Mouse (Mus musculus): Measurements from ENCODE around the gene Caln1. TPM values are rescaled to one million over a fixed set of nuclear protein-coding genes. Genes with fewer than 3 reads are reported as not detected.

Caln1 gene
- polyA plus RNA-seq, 1 experiment from 2014 or later = 0.08 TPM

- no peak for ATAC-seq (ENCODE audit: insufficient read depth)
- H3K4me2 ChIP-seq = no peak overlapping the region
- no peaks in the 10 kb centered on the region for H3K9me3 ChIP-seq (ENCODE audit: low read depth, low read length)
- DNase-seq = no peak
- no peak overlapping the region for H3K9ac ChIP-seq
- WGBS = 77% methylated on average over 7 of the region's 7 CpGs
- no peak overlapping the region for H3K4me3 ChIP-seq (ENCODE audit: low read depth, low read length)
- no peak overlapping the region for H3K27ac ChIP-seq (ENCODE audit: low read depth)
- no peaks in the 10 kb centered on the region for H3K4me1 ChIP-seq (ENCODE audit: insufficient read depth)
- no peaks in the 10 kb centered on the region for H3K36me3 ChIP-seq (ENCODE audit: insufficient read depth)
- no peak for TF ChIP-seq CTCF (IDR thresholded peaks at IDR 0.05; ENCODE audit: low read depth)
- H3K27me3 ChIP-seq (ENCODE audit: insufficient read depth, low read length) = no peaks in the 10 kb centered on the region
Observed at GRCm38 (mm10) chr5:130854430-130854829, 485.2 kb downstream of the Caln1 start.

GRCm38 (mm10) chr5:130858148-130858547 lies 488.9 kb downstream of the Caln1 start:
- Histone ChIP-seq H3K36me3 (ENCODE audit: insufficient read depth) (no peaks in the 10 kb centered on the region), H3K4me2 (no peak overlapping the region), H3K9ac (no peak overlapping the region), H3K27ac (ENCODE audit: low read depth) (no peak overlapping the region), H3K4me3 (ENCODE audit: low read depth, low read length) (no peak overlapping the region), H3K9me3 (ENCODE audit: low read depth, low read length) (no peaks in the 10 kb centered on the region), H3K4me1 (ENCODE audit: insufficient read depth) (no peaks in the 10 kb centered on the region), H3K27me3 (ENCODE audit: insufficient read depth, low read length) (no peaks in the 10 kb centered on the region)
- WGBS = 26% methylated on average over 8 of the region's 8 CpGs
- ATAC-seq (ENCODE audit: insufficient read depth) = 0 out of 2 replicates have a peak, but pooled peaks have one; percentile 54
- peak; percentile 85 for DNase-seq
- TF ChIP-seq CTCF (IDR thresholded peaks at IDR 0.05; ENCODE audit: low read depth) = peak; percentile 89

- no peak for DNase-seq
- Histone ChIP-seq H3K4me1 (ENCODE audit: insufficient read depth) (no peaks in the 10 kb centered on the region), H3K9ac (no peak overlapping the region), H3K9me3 (ENCODE audit: low read depth, low read length) (no peaks in the 10 kb centered on the region), H3K36me3 (ENCODE audit: insufficient read depth) (no peaks in the 10 kb centered on the region), H3K4me3 (ENCODE audit: low read depth, low read length) (no peak overlapping the region), H3K4me2 (no peak overlapping the region), H3K27ac (ENCODE audit: low read depth) (no peak overlapping the region), H3K27me3 (ENCODE audit: insufficient read depth, low read length) (no peaks in the 10 kb centered on the region)
- no peak for TF ChIP-seq CTCF (IDR thresholded peaks at IDR 0.05; ENCODE audit: low read depth)
- 70% methylated on average over 3 of the region's 3 CpGs for WGBS
- no peak for ATAC-seq (ENCODE audit: insufficient read depth)
Observed at GRCm38 (mm10) chr5:130858706-130859105, 489.5 kb downstream of the Caln1 start.

- no peak for ATAC-seq (ENCODE audit: insufficient read depth)
- peak; percentile 49 for TF ChIP-seq CTCF (IDR thresholded peaks at IDR 0.05; ENCODE audit: low read depth)
Observed at GRCm38 (mm10) chr5:130859736-130860135, 490.5 kb downstream of the Caln1 start.

GRCm38 (mm10) chr5:130862302-130862701 lies 493.0 kb downstream of the Caln1 start:
- Histone ChIP-seq H3K4me1 (ENCODE audit: insufficient read depth) (no peaks in the 10 kb centered on the region), H3K27ac (ENCODE audit: low read depth) (no peak overlapping the region), H3K9ac (no peak overlapping the region), H3K9me3 (ENCODE audit: low read depth, low read length) (no peaks in the 10 kb centered on the region), H3K4me2 (no peak overlapping the region), H3K36me3 (ENCODE audit: insufficient read depth) (no peaks in the 10 kb centered on the region), H3K4me3 (ENCODE audit: low read depth, low read length) (no peak overlapping the region), H3K27me3 (ENCODE audit: insufficient read depth, low read length) (no peaks in the 10 kb centered on the region)
- 53% methylated on average over 5 of the region's 5 CpGs for WGBS
- DNase-seq = peak; percentile 80
- TF ChIP-seq CTCF (IDR thresholded peaks at IDR 0.05; ENCODE audit: low read depth) = peak; percentile 75
- no peak for ATAC-seq (ENCODE audit: insufficient read depth)

More at GRCm38 (mm10) chr5:130859736-130860135, 490.5 kb downstream of the Caln1 start:
- H3K27ac ChIP-seq (ENCODE audit: low read depth) = no peak overlapping the region
- H3K36me3 ChIP-seq (ENCODE audit: insufficient read depth) = no peaks in the 10 kb centered on the region
- no peak overlapping the region for H3K4me3 ChIP-seq (ENCODE audit: low read depth, low read length)
- DNase-seq = peak; percentile 16
- no peaks in the 10 kb centered on the region for H3K4me1 ChIP-seq (ENCODE audit: insufficient read depth)
- no peak overlapping the region for H3K9ac ChIP-seq
- H3K4me2 ChIP-seq = no peak overlapping the region
- H3K27me3 ChIP-seq (ENCODE audit: insufficient read depth, low read length) = no peaks in the 10 kb centered on the region
- H3K9me3 ChIP-seq (ENCODE audit: low read depth, low read length) = no peaks in the 10 kb centered on the region
- 29% methylated on average over 6 of the region's 6 CpGs for WGBS

- Histone ChIP-seq H3K36me3 (ENCODE audit: insufficient read depth) (no peaks in the 10 kb centered on the region), H3K4me3 (ENCODE audit: low read depth, low read length) (no peak overlapping the region), H3K9ac (no peak overlapping the region), H3K4me1 (ENCODE audit: insufficient read depth) (no peaks in the 10 kb centered on the region), H3K9me3 (ENCODE audit: low read depth, low read length) (no peaks in the 10 kb centered on the region), H3K27me3 (ENCODE audit: insufficient read depth, low read length) (no peaks in the 10 kb centered on the region), H3K27ac (ENCODE audit: low read depth) (no peak overlapping the region), H3K4me2 (no peak overlapping the region)
- TF ChIP-seq CTCF (IDR thresholded peaks at IDR 0.05; ENCODE audit: low read depth) = peak; percentile 51
- WGBS = 67% methylated on average over 1 of the region's 1 CpGs
- DNase-seq (peak; percentile 14), ATAC-seq (ENCODE audit: insufficient read depth) (no peak)
Observed at GRCm38 (mm10) chr5:130869869-130870268, 500.6 kb downstream of the Caln1 start.

GRCm38 (mm10) chr5:130871086-130871485 lies 501.8 kb downstream of the Caln1 start:
- no peaks in the 10 kb centered on the region for H3K4me1 ChIP-seq (ENCODE audit: insufficient read depth)
- H3K27me3 ChIP-seq (ENCODE audit: insufficient read depth, low read length) = no peaks in the 10 kb centered on the region
- DNase-seq = no peak
- H3K9ac ChIP-seq = no peak overlapping the region
- WGBS = 43% methylated on average over 8 of the region's 8 CpGs
- H3K27ac ChIP-seq (ENCODE audit: low read depth) = no peak overlapping the region
- H3K4me2 ChIP-seq = no peak overlapping the region
- no peak for TF ChIP-seq CTCF (IDR thresholded peaks at IDR 0.05; ENCODE audit: low read depth)
- no peaks in the 10 kb centered on the region for H3K36me3 ChIP-seq (ENCODE audit: insufficient read depth)
- H3K9me3 ChIP-seq (ENCODE audit: low read depth, low read length) = no peaks in the 10 kb centered on the region
- no peak for ATAC-seq (ENCODE audit: insufficient read depth)
- no peak overlapping the region for H3K4me3 ChIP-seq (ENCODE audit: low read depth, low read length)

GRCm38 (mm10) chr5:130875391-130875790 lies 506.1 kb downstream of the Caln1 start:
- DNase-seq (no peak), ATAC-seq (ENCODE audit: insufficient read depth) (no peak)
- no peaks in the 10 kb centered on the region for H3K36me3 ChIP-seq (ENCODE audit: insufficient read depth)
- H3K27ac ChIP-seq (ENCODE audit: low read depth) = no peak overlapping the region
- no peaks in the 10 kb centered on the region for H3K4me1 ChIP-seq (ENCODE audit: insufficient read depth)
- no peak for TF ChIP-seq CTCF (IDR thresholded peaks at IDR 0.05; ENCODE audit: low read depth)
- no peak overlapping the region for H3K9ac ChIP-seq
- no peak overlapping the region for H3K4me3 ChIP-seq (ENCODE audit: low read depth, low read length)
- 94% methylated on average over 3 of the region's 3 CpGs for WGBS
- no peaks in the 10 kb centered on the region for H3K27me3 ChIP-seq (ENCODE audit: insufficient read depth, low read length)
- H3K9me3 ChIP-seq (ENCODE audit: low read depth, low read length) = 0 out of 2 replicates have a peak, but pooled peaks cover 7% of the 10 kb centered on the region
- no peak overlapping the region for H3K4me2 ChIP-seq
